Mouse (Mus musculus): ENCODE results near the gene Prtn3. TPM values are rescaled to one million over a fixed set of nuclear protein-coding genes. Genes with fewer than 3 reads are reported as not detected.

The Prtn3 gene
- 12.2 and 13.3 TPM in 2 replicates for polyA plus RNA-seq (2015; fragmentation: Nextera tagmentation; extraction: Ambion mirVana)

DNA sequence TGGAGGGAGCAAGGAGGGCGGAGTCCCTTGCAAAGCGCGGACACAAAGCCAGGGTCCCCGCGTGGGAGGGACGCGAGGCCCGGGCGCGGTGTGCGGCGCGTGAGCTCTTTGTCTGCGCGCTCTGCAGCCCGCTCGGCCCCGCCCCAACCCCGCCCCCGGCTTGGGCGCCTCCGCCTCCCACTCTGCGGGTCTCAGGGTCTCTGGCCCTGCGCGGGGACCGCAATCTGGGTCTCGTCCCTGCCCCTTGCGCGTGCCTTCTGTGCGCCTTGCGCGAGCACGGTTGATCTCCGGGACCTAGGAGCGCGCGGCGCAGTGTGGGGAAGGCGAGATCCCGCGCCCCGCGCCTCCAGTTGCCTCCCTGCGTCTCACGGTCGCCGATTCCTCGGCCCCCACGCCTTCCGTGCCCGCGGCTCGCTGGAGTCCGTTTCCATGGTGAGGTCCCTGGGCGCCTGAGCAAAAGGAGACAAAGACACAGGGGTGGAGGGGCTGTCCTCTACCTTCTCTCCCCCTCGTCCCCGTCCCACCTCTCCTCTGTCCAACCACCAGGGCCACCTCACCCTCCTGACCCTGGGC, at the start of gene Prtn3, which contains the start of gene Plppr3:
Gene Prtn3, plus strand, starts transcription at position 187 of the 573 bp plus-strand sequence.
Gene Plppr3, minus strand, starts transcription at position 345 of the 573 bp plus-strand sequence.
- Histone ChIP-seq H3K36me3 (replicated peaks) (no peaks in the 10 kb centered on the region), H3K4me2 (peak within 1 kb of the TSS; percentile 83), H3K9ac (peak within 1 kb of the TSS; percentile 82), H3K4me1 (peaks cover 39% of the 10 kb centered on the region), H3K27me3 (replicated peaks) (no peaks in the 10 kb centered on the region), H3K9me3 (no peaks in the 10 kb centered on the region), H3K4me3 (peak within 1 kb of the TSS; percentile 73), H3K27ac (peak within 1 kb of the TSS; percentile 95)
- WGBS = under 1% methylated on average over 48 of the region's 57 CpGs
- ATAC-seq (replicated peaks) = peak; percentile 91

DNA sequence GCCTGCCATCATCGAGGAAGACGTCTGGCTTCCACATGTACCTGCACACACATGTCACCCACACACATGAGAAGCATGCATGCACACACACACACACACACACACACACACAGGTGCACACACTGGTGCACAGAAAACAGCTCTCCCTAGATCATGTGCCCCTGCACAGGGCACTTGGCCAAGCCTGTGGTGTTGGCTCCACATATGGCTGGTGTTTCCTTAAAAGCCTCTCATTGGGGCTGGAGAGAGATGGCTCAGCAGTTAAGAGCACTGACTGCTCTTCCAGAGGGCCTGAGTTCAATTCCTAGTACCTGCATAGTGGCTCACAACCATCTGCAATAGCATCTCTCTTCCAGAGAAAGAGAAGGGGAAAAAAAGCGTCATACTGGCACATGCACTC, 42.7 kb upstream of the Prtn3 start:
- Histone ChIP-seq H3K27me3 (replicated peaks) (no peaks in the 10 kb centered on the region), H3K9me3 (no peaks in the 10 kb centered on the region), H3K36me3 (replicated peaks) (no peaks in the 10 kb centered on the region), H3K27ac (no peak overlapping the region), H3K4me2 (no peak overlapping the region), H3K9ac (no peak overlapping the region), H3K4me3 (no peak overlapping the region), H3K4me1 (no peaks in the 10 kb centered on the region)
- no peak for ATAC-seq (replicated peaks)
- WGBS = 81% methylated on average over 3 of the region's 3 CpGs

DNA sequence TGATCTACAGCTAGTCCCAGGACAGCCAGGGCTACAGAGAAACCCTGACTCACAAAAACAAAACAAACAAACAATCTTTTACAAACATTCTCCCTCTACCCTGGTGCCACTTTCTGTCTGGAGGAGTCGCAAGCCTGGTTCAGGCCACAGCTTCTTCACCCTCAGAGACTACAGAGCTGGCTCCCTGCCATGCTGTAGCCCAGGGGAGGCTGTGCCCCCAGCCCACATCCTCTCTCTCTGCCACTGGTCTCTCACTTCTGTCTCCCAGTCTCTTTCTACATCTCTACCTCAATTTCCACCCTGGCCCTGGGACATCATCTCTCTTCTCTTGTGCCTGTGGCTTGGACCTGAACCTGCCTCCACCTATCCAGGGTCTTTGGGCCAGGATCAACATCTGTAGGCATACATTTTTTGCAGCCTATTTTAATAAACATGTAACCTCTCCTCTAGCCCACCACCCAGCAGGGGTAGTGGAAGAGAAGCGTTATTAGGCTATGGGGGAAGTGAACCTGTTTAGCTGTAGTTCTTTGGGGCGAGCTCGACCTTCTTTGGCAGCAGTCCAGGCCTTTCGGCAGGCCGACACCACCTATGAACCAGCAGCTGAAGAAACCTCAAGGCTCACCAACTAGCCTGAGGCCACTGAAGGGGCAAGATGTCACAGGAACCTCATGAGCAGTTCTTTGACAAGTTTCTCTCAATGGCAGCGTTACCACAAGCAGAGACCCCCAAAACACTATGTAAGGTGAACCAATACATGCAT, 42.1 kb upstream of the Prtn3 start:
- no peak for ATAC-seq (replicated peaks)
- 69% methylated on average over 7 of the region's 7 CpGs for WGBS
- Histone ChIP-seq H3K4me1 (no peaks in the 10 kb centered on the region), H3K9me3 (no peaks in the 10 kb centered on the region), H3K4me3 (no peak overlapping the region), H3K27me3 (replicated peaks) (no peaks in the 10 kb centered on the region), H3K4me2 (no peak overlapping the region), H3K36me3 (replicated peaks) (no peaks in the 10 kb centered on the region), H3K27ac (no peak overlapping the region), H3K9ac (no peak overlapping the region)

DNA sequence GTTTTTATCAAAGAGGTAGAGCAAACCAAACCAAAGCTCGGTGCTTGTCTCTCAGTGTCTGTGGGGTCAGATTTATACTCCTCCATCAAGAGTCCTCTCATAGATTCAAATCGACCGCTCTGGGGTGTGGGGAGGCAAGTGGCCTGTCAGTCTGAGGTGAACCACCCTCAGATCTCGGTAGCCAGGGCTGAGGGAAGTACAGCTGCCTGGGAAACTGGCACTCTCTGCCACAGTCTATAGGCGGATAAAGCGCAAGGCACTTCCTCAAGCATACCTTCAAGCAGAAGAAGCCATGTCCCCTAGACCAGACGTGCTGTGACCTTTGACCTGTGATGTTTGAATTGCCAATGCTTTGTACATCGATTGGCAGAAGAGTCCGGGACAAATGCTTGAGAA, 41.5 kb upstream of the Prtn3 start:
- H3K27ac ChIP-seq = no peak overlapping the region
- WGBS = 80% methylated on average over 9 of the region's 9 CpGs
- no peak for ATAC-seq (replicated peaks)
- H3K36me3 ChIP-seq (replicated peaks) = no peaks in the 10 kb centered on the region
- no peaks in the 10 kb centered on the region for H3K27me3 ChIP-seq (replicated peaks)
- no peak overlapping the region for H3K4me2 ChIP-seq
- no peaks in the 10 kb centered on the region for H3K4me1 ChIP-seq
- no peak overlapping the region for H3K4me3 ChIP-seq
- H3K9ac ChIP-seq = no peak overlapping the region
- H3K9me3 ChIP-seq = no peaks in the 10 kb centered on the region

DNA sequence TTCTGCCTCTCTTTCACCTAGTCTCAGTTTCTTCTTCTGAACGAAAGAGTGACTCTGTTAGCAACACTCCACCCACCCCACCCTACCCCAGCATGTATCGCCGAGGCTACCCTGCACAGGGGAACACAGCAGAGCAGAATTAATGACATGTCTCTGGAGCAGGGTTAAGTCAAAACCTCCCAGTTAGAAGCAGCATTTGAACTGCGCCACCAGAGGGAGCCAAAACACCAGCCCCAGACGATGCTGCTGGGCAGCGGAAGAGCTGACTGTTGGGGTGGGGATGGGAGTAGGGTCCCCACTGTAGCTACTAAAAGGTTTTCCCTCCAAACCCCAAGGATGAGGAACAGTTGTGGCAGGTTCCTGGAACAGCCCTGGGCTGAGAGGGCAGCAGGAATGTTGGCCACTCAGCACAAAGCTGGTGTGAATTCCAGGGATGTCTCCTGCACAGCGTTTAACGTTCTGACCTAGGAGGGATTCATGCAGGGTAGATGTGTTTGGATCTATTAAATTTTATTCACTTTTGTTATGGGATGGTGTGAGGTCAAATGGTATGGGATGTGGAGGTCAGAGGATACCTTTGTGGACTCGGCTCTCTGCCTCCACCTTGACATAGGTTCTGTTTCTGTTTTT, 39.4 kb upstream of the Prtn3 start:
- ATAC-seq (replicated peaks) = peak; percentile 85
- H3K36me3 ChIP-seq (replicated peaks) = no peaks in the 10 kb centered on the region
- no peak overlapping the region; the same call in 1 of the 2 replicates for H3K4me2 ChIP-seq
- no peaks in the 10 kb centered on the region for H3K4me1 ChIP-seq
- H3K27ac ChIP-seq = no peak overlapping the region
- WGBS = 26% methylated on average over 9 of the region's 9 CpGs
- H3K4me3 ChIP-seq = no peak overlapping the region
- no peaks in the 10 kb centered on the region for H3K27me3 ChIP-seq (replicated peaks)
- H3K9ac ChIP-seq = no peak overlapping the region
- no peaks in the 10 kb centered on the region for H3K9me3 ChIP-seq

DNA sequence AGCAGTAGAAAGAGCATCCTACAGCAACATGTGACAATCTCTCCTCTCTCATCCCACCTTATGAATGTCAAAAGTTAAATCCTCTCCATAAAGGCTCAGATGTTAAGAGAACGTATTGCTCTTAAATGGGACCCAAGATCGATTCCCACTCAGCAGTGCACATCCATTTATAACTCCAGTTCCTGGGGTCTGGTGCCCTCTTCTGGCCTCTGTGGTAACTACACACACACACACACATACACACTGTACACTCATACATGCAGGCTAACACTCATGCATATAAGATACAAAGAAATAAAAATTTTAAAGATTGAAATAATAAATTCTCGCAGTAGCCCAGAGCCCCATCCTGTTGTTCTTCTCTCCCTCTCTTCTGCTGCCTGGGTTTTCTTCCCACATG, 37.4 kb upstream of the Prtn3 start:
- Histone ChIP-seq H3K4me1 (peaks cover 8% of the 10 kb centered on the region; the same call in 1 of the 2 replicates), H3K4me3 (no peak overlapping the region), H3K27ac (no peak overlapping the region), H3K36me3 (replicated peaks) (no peaks in the 10 kb centered on the region), H3K27me3 (replicated peaks) (no peaks in the 10 kb centered on the region), H3K4me2 (no peak overlapping the region), H3K9me3 (no peaks in the 10 kb centered on the region), H3K9ac (no peak overlapping the region)
- ATAC-seq (replicated peaks) = no peak
- WGBS = 92% methylated on average over 3 of the region's 3 CpGs

DNA sequence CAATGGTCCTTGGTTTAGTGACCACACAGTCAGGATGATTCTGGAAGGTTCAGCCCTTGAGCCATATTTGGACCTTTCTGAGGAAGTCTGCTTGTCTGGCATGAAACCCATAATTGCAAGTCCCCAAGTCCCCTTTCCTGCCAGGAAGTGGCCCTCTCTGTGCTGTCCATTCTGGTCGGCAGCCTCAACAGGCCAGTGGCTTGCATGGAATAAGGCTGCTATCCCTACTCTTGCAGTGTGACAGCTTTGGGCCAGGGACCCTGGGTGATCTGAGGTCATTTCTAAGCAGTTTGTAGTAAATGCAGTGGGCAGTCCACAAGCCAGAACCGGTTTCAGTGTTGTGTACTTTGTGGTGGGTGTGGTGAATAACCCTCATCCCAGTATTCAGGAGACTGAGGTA, 36.1 kb upstream of the Prtn3 start:
- no peaks in the 10 kb centered on the region for H3K27me3 ChIP-seq (replicated peaks)
- H3K4me2 ChIP-seq = no peak overlapping the region
- no peak for ATAC-seq (replicated peaks)
- no peak overlapping the region for H3K27ac ChIP-seq
- H3K9ac ChIP-seq = no peak overlapping the region
- WGBS = 71% methylated on average over 2 of the region's 2 CpGs
- peaks cover 13% of the 10 kb centered on the region for H3K4me1 ChIP-seq
- no peaks in the 10 kb centered on the region for H3K36me3 ChIP-seq (replicated peaks)
- H3K4me3 ChIP-seq = no peak overlapping the region
- H3K9me3 ChIP-seq = no peaks in the 10 kb centered on the region

DNA sequence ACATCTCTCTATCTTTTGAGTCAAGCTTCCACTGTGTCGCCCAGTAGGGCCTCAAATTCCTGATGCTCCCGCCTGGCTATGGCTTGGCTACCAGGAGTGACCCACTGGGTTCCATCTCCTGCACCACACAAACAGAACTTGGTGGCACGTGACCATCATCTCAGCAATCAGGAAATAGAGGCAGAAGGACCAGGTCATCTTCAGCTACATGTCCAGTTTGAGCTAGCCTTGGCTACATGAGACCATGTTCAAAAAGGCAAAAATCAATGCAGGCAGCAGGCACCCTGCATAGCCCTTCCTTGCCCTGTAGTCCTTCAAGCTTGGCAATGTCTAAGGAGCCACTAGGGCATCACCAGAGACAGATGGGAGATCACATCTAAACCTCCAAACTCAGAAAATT, 34.2 kb upstream of the Prtn3 start:
- no peak overlapping the region for H3K4me2 ChIP-seq
- H3K4me3 ChIP-seq = no peak overlapping the region
- no peak for ATAC-seq (replicated peaks)
- H3K4me1 ChIP-seq = peaks cover 17% of the 10 kb centered on the region
- H3K9ac ChIP-seq = no peak overlapping the region
- H3K9me3 ChIP-seq = no peaks in the 10 kb centered on the region
- H3K27me3 ChIP-seq (replicated peaks) = no peaks in the 10 kb centered on the region
- H3K27ac ChIP-seq = peak overlapping the region; percentile 30; the same call in 1 of the 2 replicates
- no peaks in the 10 kb centered on the region for H3K36me3 ChIP-seq (replicated peaks)
- 87% methylated on average over 3 of the region's 3 CpGs for WGBS

DNA sequence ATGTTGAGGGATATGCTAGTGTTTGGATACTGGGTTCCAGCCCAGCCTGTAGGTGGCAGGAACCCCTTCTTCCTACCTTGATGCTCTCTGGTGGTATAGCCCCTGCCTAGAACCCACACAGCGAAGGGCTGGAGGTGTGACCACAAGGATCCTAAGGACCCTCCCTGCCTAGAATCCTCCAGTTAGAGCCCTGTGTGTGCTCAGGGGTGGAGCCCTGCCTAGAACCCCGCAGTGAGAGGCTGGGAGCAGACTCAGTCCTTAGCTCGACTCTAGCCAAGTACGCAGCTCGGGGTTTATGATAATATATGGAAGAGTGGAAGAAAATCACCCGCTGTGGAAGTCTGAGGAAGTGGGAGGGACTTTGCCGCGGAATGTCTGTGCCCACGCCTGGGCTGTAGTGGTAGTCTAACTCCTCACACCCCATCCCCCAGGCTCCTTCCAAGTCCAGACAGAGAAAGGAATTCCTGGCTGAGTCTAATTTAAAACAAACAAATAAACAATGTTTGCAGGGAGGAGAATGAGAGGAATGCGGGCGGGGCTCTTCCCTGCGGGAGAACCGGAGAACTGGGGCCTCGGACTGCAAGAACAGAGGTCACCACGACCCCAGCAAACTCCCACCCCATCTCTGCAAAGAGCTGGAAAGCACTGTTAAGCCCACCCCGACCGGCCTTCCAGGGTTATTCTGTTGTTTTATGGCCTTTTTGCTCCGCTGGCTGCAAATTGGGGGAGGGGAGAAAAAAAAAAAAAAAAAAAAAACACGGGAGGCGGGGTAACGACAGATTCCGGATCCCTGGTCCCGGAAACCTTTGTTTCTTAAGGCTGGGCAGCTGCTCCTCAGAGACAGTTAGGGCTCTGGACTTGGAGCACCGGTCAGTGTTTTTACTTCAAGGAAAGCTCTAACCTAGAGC, 33.4 kb upstream of the Prtn3 start:
- Histone ChIP-seq H3K27ac (peak overlapping the region; percentile 30), H3K4me1 (peaks cover 17% of the 10 kb centered on the region), H3K9me3 (no peaks in the 10 kb centered on the region), H3K4me2 (peak overlapping the region; percentile 54), H3K27me3 (replicated peaks) (no peaks in the 10 kb centered on the region), H3K9ac (no peak overlapping the region; the same call in 1 of the 2 replicates), H3K4me3 (peak overlapping the region; percentile 30), H3K36me3 (replicated peaks) (no peaks in the 10 kb centered on the region)
- under 1% methylated on average over 24 of the region's 24 CpGs for WGBS
- peak; percentile 77 for ATAC-seq (replicated peaks)

DNA sequence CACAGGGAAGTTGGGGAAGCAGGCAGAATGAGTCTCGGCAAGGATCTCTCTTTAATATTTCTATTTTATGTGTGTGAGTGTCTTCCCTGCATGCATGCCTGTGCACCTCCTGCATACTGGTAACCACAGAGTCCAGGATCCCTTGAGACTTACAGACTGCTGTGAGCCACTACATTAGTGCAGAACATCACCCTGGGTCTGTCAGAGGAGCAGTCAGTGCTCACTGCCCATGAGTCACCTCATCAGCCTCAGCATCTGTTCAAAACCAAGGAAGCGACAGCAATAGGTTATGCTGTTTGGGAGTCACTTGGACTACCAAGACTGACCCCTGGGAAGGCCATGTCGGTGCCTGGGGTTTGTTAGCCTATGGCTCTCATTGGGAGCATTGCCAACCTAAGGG, 32.0 kb upstream of the Prtn3 start:
- no peak for ATAC-seq (replicated peaks)
- WGBS = 75% methylated on average over 3 of the region's 3 CpGs
- no peak overlapping the region for H3K27ac ChIP-seq

DNA sequence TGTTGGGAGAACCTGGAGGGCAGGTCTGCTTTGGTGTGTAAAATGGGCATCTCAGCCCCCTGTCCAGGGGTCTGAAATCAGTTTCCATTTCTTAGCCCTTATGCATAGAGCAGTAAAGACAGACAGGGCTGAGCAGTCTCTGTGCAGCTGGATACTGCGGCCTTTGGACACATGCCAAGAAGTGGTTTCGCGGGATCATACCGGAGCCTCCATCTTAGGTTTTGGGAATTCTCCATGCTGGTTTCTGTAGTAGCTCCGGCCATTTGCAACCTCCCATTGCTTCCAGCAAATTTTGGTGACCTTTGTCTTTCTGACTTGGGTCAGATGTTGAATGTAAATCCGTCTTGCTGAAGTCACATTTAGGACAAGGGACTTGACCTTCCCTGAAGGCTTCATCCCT, 30.8 kb upstream of the Prtn3 start:
- 46% methylated on average over 6 of the region's 6 CpGs for WGBS
- ATAC-seq (replicated peaks) = no peak
- H3K27ac ChIP-seq = no peak overlapping the region; the same call in 1 of the 2 replicates

More for the DNA sequence above, 32.0 kb upstream of the Prtn3 start:
- H3K4me1 ChIP-seq = peaks cover 17% of the 10 kb centered on the region
- no peaks in the 10 kb centered on the region for H3K27me3 ChIP-seq (replicated peaks)
- no peak overlapping the region for H3K4me2 ChIP-seq
- H3K36me3 ChIP-seq (replicated peaks) = no peaks in the 10 kb centered on the region
- no peak overlapping the region for H3K9ac ChIP-seq
- no peak overlapping the region for H3K4me3 ChIP-seq
- no peaks in the 10 kb centered on the region for H3K9me3 ChIP-seq

DNA sequence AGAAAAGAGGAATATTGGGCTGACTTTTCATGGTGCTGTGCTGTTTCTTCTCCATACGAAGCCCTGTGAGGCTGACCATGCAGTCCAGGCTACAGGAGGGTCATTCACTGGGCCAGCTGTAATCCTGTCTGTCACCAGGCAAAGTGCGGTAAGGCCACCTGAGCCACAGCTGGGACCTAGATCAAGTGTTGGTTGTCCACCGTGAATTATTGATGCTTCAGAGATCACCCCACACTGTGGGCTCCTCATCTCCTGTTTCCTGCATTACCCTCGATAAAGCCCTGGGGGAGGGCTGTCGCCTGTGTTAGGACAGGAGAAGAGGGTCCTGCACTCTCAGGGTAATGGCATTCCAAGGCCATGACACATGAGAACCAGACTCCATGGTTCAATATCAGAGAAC, 27.7 kb upstream of the Prtn3 start:
- no peak overlapping the region for H3K4me3 ChIP-seq
- peaks cover 13% of the 10 kb centered on the region for H3K4me1 ChIP-seq
- H3K9me3 ChIP-seq = no peaks in the 10 kb centered on the region
- ATAC-seq (replicated peaks) = no peak
- no peak overlapping the region for H3K4me2 ChIP-seq
- H3K36me3 ChIP-seq (replicated peaks) = no peaks in the 10 kb centered on the region
- 69% methylated on average over 5 of the region's 5 CpGs for WGBS
- H3K27me3 ChIP-seq (replicated peaks) = no peaks in the 10 kb centered on the region
- no peak overlapping the region for H3K27ac ChIP-seq
- no peak overlapping the region for H3K9ac ChIP-seq

More for the DNA sequence above, 30.8 kb upstream of the Prtn3 start:
- Histone ChIP-seq H3K4me2 (no peak overlapping the region), H3K4me1 (peaks cover 17% of the 10 kb centered on the region), H3K36me3 (replicated peaks) (no peaks in the 10 kb centered on the region), H3K27me3 (replicated peaks) (no peaks in the 10 kb centered on the region), H3K9ac (no peak overlapping the region), H3K4me3 (no peak overlapping the region), H3K9me3 (no peaks in the 10 kb centered on the region)

Data from midbrain, embryonic 15.5 days (tissue).